Mouse (Mus musculus) spleen, postnatal 14 days (tissue): ENCODE data around the gene Batf3.
A peak's percentile ranks its signal among the peaks of the same experiment; 100 is the strongest.
"Not testable (repeated sequence)": the region's sequence is repeated elsewhere in the genome, so short reads cannot be mapped to it uniquely, and the experiment has no call there.

Experiments
- DNase-seq, 2 experiments: peaks; one replicate each; pipeline ENCODE4 v3.0.0; 2021 to 2022; ENCODE audit warnings: low spot score in 2 of 2

Gene Batf3

DNA sequence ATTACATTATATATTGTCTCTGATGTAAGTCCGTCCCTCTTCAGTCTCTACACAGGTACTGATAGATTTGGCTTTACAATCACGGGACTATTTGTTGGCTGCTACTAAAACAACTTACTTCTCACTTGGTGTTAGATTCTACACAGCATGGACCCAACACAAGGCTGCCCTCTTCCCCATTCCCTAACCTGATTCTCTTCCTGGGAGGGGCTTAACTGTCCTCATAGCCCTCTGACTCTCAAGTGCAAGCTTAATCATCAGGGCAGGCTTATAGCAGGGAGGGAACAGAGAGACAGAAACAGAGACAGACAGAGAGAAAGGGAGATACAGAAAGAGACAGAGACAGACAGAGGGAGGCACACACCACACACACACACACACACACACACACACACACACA, 34.0 kb downstream of the Batf3 start:
- DNase-seq, result no peak

DNA sequence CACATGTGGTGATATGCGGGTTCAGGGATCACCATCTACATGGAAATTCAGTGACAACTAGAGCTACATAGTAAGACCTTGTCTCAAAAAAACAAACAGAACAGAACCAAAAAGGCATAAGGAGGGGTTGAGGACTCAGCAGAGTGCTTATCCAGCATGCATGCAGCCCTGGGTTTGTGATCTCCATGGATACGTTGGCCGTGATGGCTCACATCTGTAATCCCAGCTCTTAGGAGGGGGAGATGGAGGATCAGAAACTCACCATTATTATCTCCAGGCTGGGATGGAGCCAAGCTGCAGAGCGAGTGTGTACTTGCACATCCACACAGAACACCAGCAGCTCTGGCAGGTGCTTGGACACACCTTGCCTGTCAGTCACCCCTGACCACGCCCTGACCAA, 34.6 kb downstream of the Batf3 start:
- DNase-seq, result no peak

DNA sequence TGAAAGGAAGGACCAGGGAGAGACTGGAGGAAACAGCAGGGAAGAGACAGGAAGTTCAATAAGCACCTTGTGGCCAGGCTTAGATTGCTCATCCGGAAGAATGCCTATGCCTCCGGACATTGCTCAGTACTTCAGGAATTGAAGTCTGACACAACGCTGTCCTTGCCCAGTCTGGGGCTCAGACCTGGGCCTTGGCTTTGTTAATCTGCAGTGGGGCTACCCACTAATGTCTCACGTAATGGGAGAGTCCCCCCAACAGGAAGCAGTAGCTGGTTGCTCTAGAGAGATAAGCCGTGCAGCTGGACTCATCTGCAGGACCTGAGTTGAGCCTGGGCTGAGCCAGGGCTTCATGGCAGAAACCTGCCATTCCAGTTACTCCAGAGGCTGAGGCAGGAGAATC, 35.3 kb downstream of the Batf3 start:
- DNase-seq, result no peak

DNA sequence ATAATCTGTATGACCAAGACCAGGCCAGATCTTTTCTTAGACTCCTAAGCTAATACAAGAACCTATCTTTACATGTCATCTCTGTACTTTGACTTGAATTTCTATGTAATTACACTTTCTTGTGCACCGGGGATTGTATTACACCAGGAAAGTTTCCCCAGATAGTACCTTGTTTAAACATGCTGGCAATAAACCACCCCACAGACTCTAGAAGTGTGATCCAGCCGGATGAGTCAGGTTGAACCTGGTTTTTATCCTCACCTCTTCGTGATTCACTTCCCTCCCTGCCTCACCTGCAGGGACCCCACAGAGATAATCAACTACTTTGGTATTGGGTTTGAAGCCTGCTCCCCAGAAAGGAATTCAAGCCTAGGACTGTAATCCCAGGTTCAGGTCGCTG, 37.8 kb downstream of the Batf3 start:
- DNase-seq, result no peak

DNA sequence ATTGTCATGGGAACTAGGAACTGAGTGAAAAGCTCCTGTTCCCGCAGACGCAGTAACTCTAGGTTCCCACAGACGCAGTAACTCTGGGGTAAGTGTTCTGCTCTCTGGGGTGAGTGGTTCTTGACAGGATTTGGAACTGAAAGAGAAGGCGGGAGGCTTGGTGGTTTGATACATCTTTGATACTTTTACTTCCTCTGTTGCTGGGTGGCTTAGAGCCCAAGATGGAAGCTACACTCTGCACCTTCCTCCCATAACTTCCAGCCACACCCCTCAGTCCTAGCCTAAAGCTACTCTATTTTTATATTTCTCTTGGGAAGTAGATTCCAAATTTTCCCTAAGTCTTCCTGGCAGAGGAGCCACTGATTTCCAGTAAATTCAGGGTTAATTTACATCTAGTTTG, 40.8 kb downstream of the Batf3 start:
- no peak for DNase-seq

DNA sequence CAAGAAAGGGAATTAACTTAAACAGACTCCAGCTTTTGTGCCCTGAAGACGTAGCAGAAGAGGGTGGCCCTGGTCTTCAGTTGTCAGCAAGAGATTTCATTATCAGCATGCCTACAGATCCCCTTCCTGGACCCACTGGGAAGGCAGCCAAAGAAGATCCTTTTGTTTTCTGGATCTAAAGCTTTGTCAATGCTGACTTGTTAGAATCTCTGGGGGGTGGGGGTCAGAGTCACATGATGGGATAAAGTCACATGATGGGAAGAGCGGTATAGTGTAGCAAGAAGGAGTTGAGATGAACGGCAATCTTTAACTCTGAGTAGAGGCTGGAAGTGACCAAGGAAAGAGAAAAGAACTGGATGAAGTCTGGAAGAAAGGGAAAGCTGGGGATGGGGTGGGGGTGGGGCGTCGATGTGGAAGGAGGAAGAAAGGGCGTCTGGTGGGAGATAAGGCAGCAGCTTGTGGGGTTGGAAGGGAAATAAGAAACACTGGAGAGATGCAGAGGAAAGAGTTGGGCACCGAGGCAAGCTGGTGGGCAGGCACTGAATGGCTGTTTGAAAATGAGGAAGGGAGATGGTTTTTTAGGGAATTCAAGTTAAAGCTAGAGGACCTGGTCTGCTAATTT, 41.3 kb downstream of the Batf3 start:
- no peak for DNase-seq

DNA sequence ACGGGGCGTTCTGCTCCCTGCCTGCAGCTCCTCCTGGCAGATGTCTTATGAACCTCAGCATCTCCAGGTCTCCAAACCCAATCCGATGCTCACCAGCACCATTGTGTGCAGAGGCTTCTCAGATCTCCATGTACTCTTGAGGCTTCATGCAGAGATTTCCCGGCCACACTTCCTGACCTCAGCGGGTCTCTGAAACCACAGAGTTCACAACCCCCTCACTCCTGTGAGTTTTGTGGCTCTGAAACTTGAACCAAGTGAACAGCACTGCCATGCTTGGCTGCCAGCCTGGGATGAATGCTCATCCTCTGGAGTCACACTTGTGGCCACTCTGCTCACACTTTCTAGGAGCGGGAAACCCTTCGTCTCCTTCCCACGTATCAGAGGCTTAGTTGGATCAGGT, 43.3 kb downstream of the Batf3 start:
- DNase-seq, result no peak

DNA sequence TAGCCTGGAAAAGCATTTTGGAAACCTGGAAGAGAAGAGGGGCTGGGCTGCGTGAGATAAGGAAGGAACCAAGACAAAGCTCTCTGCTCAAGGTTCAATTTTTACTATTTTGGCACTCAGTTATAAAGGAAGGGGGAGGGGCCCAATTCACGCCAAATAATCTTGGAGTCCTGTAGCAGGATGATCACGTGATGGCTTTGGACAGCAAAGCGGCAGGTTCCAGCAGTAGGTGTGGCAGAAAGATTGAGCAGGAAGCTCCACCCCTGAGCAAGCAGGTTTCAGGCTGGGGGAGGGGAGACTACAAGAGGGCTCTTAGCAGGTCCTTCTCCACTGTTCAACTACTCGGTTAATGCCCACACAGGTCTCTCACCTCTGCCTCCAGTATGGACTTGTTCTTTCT, 51.8 kb downstream of the Batf3 start:
- DNase-seq, result not testable (repeated sequence)

DNA sequence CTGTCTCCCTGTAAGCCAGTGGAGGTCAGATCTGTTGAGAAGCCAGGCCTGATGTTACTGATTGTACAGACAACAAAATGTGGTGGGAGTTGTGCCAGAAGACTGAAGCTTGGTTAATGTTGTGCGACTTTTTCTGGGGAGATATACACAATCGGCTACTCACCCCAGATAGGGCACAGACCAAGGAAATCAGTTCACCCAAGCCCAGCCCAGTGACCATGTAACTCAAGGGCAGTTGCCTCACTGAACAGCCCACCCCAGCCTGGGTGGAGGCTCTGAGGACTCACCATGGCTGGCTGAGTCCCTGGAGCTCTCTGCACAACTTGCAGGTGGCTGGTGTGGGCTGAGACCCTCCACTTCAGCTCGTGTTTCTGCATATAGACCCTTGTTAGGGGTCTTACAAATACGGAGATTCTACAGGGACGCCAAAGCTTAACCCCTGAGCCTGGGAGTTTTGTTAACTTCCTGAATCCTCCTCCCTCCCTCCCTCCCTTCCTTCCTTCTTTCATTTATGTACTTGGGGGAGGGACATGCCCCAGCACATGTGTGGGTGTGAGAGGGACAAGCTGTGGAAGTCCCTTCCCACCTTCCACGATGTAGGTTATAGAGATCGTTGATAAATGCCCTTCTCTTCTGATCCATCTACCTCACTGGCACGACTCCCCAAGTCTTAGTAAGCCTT, 53.4 kb downstream of the Batf3 start:
- DNase-seq, result no peak

DNA sequence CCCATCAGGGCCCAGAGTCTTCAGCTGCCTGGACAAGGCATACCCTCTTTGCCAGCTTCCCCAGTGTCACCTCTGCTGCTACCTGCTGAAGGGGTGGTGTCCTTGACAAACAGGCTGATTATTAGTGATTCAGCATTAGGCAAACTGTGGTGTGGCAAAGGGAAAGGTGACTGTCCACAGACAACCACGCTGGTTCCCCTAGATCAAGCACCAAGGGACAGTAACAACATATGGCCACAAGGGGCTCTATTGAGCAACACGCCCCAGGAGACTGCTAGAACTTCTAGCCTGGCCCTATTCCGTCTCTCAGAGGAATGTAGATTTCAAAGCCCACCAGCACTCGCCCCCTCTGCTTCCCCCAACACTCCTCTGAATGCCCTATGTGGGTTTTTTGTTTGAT, 55.4 kb downstream of the Batf3 start:
- DNase-seq, result peak in 1 of 2 experiments; percentile 27

DNA sequence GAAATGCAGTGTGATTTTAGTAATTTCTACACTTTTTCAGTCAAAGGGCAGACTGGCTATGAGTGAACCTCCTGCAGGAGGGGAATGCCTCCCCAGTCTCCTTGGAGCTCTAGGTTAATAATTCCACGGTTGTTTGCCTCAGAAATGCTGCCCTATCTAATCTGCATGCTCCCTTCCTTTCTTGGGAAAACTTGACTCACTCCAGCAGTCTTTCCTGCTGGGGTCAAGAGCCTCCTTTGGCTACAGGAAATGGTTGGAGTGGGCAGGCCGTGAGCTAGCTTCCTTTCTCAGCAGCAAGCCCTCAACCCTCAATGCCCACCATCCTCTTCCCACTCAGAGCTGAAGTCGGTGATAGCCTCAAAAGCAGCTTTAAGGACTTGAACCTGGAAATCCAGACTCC, 56.7 kb downstream of the Batf3 start:
- DNase-seq, result no peak
